Mouse (Mus musculus) thymus, adult 2 months (tissue): Measurements from ENCODE around the gene Sept11.

ENCODE experiments used
- CTCF ChIP-seq: fragments of 200-500 bp; IDR thresholded peaks from 2 replicates; pipeline ENCODE4 v1.5.1; 2012; ENCODE audit warnings: mild to moderate bottlenecking, control low read depth, low read length, moderate library complexity, borderline replicate concordance; ENCODE audit not compliant: control insufficient read depth, poor library complexity, insufficient read depth; ENCODE audit errors: extremely low read depth
- POLR2A ChIP-seq: fragments of 200-500 bp; IDR thresholded peaks from 2 replicates; pipeline ENCODE4 v1.6.1; 2012; ENCODE audit warnings: mild to moderate bottlenecking, low read length, control low read depth, moderate library complexity; ENCODE audit not compliant: control insufficient read depth, poor library complexity, insufficient read depth; ENCODE audit errors: extremely low read depth

DNA sequence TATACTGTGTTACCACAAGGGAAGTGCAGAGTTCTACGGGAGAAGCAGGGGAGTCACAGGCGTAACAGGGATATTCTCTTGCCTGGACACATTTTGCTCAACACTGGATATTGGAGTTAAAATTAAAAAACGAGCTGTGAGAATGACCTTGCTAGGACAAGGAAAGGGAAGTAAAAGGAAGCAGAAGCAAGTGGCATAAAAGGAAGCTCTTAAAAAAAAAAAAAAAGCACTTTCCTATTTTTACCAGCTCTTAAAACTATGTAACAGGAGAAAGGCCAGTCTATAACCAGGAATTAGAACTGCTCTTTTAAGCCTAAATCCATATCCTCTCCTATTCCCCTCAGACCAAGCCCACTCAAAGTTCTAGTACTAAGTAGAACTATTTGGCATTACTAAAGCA, 105.0 kb downstream of the Sept11 start:
- TF ChIP-seq POLR2A (no peak), CTCF (no peak)
